Mouse (Mus musculus): ENCODE data around the gene Crhr2. TPM values are rescaled to one million over a fixed set of nuclear protein-coding genes. Genes with fewer than 3 reads are reported as not detected.

Gene Crhr2
- total RNA-seq, 2 experiments from 2014 or later, result 2.7 to 2.9 TPM

GRCm38 (mm10) chr6:55163046-55163584 lies 30.3 kb upstream of the Crhr2 start:
- TF ChIP-seq CTCF (IDR thresholded peaks at IDR 0.05), result no peak
- Histone ChIP-seq H3K4me3 (no peak overlapping the region), H3K27ac (no peak overlapping the region)
- DNase-seq (ENCODE audit: extremely low spot score in 1 of 2, low spot score in 2 of 2), result no peak
- intact Hi-C loops (cut with DNase I), result no loop called here

GRCm38 (mm10) chr6:55161311-55161761 lies 28.5 kb upstream of the Crhr2 start:
- no peak overlapping the region for H3K4me3 ChIP-seq
- DNase-seq (ENCODE audit: extremely low spot score in 1 of 2, low spot score in 2 of 2), result peak; percentile 47 to 67
- H3K27ac ChIP-seq, result peak overlapping the region; percentile 69
- intact Hi-C loops (cut with DNase I), result no loop called here
- no peak for TF ChIP-seq CTCF (IDR thresholded peaks at IDR 0.05)

GRCm38 (mm10) chr6:55159256-55159655 lies 26.4 kb upstream of the Crhr2 start:
- intact Hi-C loops (cut with DNase I), result no loop called here
- no peak for DNase-seq (ENCODE audit: extremely low spot score in 1 of 2, low spot score in 2 of 2)
- no peak overlapping the region for H3K4me3 ChIP-seq
- H3K27ac ChIP-seq, result no peak overlapping the region
- no peak for TF ChIP-seq CTCF (IDR thresholded peaks at IDR 0.05)

- Histone ChIP-seq H3K27ac (no peak overlapping the region), H3K4me3 (no peak overlapping the region)
- DNase-seq (ENCODE audit: extremely low spot score in 1 of 2, low spot score in 2 of 2), result no peak
- TF ChIP-seq CTCF (IDR thresholded peaks at IDR 0.05), result no peak
- intact Hi-C loops (cut with DNase I), result no loop called here
These were observed 19.4 kb upstream of the Crhr2 start for GRCm38 (mm10) chr6:55152226-55152625.

- no peak overlapping the region for H3K4me3 ChIP-seq
- DNase-seq (ENCODE audit: extremely low spot score in 1 of 2, low spot score in 2 of 2), result no peak
- no peak overlapping the region for H3K27ac ChIP-seq
- intact Hi-C loops (cut with DNase I), result no loop called here
- TF ChIP-seq CTCF (IDR thresholded peaks at IDR 0.05), result no peak
These were observed 13.3 kb upstream of the Crhr2 start for GRCm38 (mm10) chr6:55146138-55146537.

- Histone ChIP-seq H3K4me3 (no peak overlapping the region), H3K27ac (no peak overlapping the region)
- no peak for DNase-seq (ENCODE audit: extremely low spot score in 1 of 2, low spot score in 2 of 2)
- intact Hi-C loops (cut with DNase I), result no loop called here
- TF ChIP-seq CTCF (IDR thresholded peaks at IDR 0.05), result no peak
These were observed 12.5 kb upstream of the Crhr2 start for GRCm38 (mm10) chr6:55145285-55145684.

GRCm38 (mm10) chr6:55138343-55138742 lies 5.5 kb upstream of the Crhr2 start:
- no peak for DNase-seq (ENCODE audit: extremely low spot score in 1 of 2, low spot score in 2 of 2)

GRCm38 (mm10) chr6:55133425-55133824 lies 609 bp upstream of the Crhr2 start:
- intact Hi-C loops (cut with DNase I), result no loop called here
- DNase-seq (ENCODE audit: extremely low spot score in 1 of 2, low spot score in 2 of 2), result no peak
- no peak overlapping the region for H3K27ac ChIP-seq
- no peak for TF ChIP-seq CTCF (IDR thresholded peaks at IDR 0.05)
- no peak overlapping the region for H3K4me3 ChIP-seq

More at GRCm38 (mm10) chr6:55138343-55138742, 5.5 kb upstream of the Crhr2 start:
- H3K4me3 ChIP-seq, result no peak overlapping the region
- no peak overlapping the region for H3K27ac ChIP-seq
- TF ChIP-seq CTCF (IDR thresholded peaks at IDR 0.05), result no peak
- intact Hi-C loops (cut with DNase I), result no loop called here

GRCm38 (mm10) chr6:55131301-55131700 lies 1.5 kb downstream of the Crhr2 start:
- DNase-seq (ENCODE audit: extremely low spot score in 1 of 2, low spot score in 2 of 2), result no peak
- Histone ChIP-seq H3K4me3 (no peak overlapping the region), H3K27ac (no peak overlapping the region)
- no peak for TF ChIP-seq CTCF (IDR thresholded peaks at IDR 0.05)
- intact Hi-C loops (cut with DNase I), result no loop called here

GRCm38 (mm10) chr6:55130631-55131030 lies 2.2 kb downstream of the Crhr2 start:
- intact Hi-C loops (cut with DNase I), result no loop called here

GRCm38 (mm10) chr6:55128391-55128790 lies 4.4 kb downstream of the Crhr2 start:
- intact Hi-C loops (cut with DNase I), result no loop called here
- Histone ChIP-seq H3K4me3 (no peak overlapping the region), H3K27ac (no peak overlapping the region)
- DNase-seq (ENCODE audit: extremely low spot score in 1 of 2, low spot score in 2 of 2), result no peak
- TF ChIP-seq CTCF (IDR thresholded peaks at IDR 0.05), result no peak

More at GRCm38 (mm10) chr6:55130631-55131030, 2.2 kb downstream of the Crhr2 start:
- no peak overlapping the region for H3K4me3 ChIP-seq
- no peak for TF ChIP-seq CTCF (IDR thresholded peaks at IDR 0.05)
- no peak overlapping the region for H3K27ac ChIP-seq
- DNase-seq (ENCODE audit: extremely low spot score in 1 of 2, low spot score in 2 of 2), result no peak

GRCm38 (mm10) chr6:55126576-55126975 lies 6.2 kb downstream of the Crhr2 start:
- no peak overlapping the region for H3K4me3 ChIP-seq
- no peak for DNase-seq (ENCODE audit: extremely low spot score in 1 of 2, low spot score in 2 of 2)
- no peak for TF ChIP-seq CTCF (IDR thresholded peaks at IDR 0.05)
- H3K27ac ChIP-seq, result no peak overlapping the region
- intact Hi-C loops (cut with DNase I), result no loop called here

- no peak for TF ChIP-seq CTCF (IDR thresholded peaks at IDR 0.05)
- DNase-seq (ENCODE audit: extremely low spot score in 1 of 2, low spot score in 2 of 2), result no peak
- intact Hi-C loops (cut with DNase I), result no loop called here
- no peak overlapping the region for H3K4me3 ChIP-seq
- no peak overlapping the region for H3K27ac ChIP-seq
These were observed 9.8 kb downstream of the Crhr2 start for GRCm38 (mm10) chr6:55123056-55123455.
